In the genomic region with DNA sequence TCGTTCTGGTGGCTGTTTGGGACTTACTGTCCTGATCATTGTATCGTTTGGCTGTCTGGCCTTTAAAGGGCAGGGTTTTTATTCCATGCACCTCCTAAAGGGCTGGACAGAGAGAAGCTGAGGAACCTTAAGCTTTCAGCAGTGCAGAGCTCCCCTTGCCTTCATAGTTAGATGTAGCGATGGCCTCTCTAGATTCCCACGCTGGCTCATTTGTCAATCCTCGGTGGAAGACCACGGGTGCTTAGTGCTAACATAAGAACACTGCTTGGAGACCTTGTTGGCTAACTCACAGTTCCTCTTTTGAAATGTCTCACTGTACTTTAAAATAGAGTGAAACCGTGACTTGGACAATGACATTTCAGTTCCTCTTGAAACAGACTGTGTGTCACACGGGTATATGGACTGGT, we compare ENCODE assay signal across 11 mouse cellular contexts. TPM values are rescaled to one million over a fixed set of nuclear protein-coding genes. Genes with fewer than 3 reads are reported as not detected.
DNase-seq lines count a peak whose midpoint lies in the region; ATAC-seq lines count a peak whose summit lies in the region.
"Had no signal": no experiment of that assay in that cellular context is flagged by ENCODE, and none has a peak within 500 bp of the region (broad histone marks: within the 10 kb centered on the region; RNA-seq: fewer than 3 reads in every experiment).

No protein-coding gene starts in this region.

- WGBS in macrophage (ENCODE audit: missing documents) = 0% methylated on average over 8 of the region's 8 CpGs

- H3K36me3 ChIP-seq in macrophage (ENCODE audit: inconsistent target) = no peaks in the 10 kb centered on the region
- H3K36me3 ChIP-seq: embryonic facial prominence, embryonic 12.5 days had no signal

- peak overlapping the region; percentile 10; the same call in 1 of the 2 replicates for H3K4me3 ChIP-seq in macrophage (ENCODE audit: inconsistent target)
- H3K4me3 ChIP-seq: embryonic facial prominence, embryonic 12.5 days had no signal

- H3K79me2 ChIP-seq in macrophage (ENCODE audit: inconsistent target) = peaks cover 96% of the 10 kb centered on the region

- peak overlapping the region; percentile 50 for H3K27ac ChIP-seq in macrophage
- H3K27ac ChIP-seq: embryonic facial prominence, embryonic 12.5 days had no signal

- DNase-seq in adrenal gland, postnatal 10 days = peak; percentile 15
- DNase-seq in adrenal gland, postnatal 4 days (ENCODE audit: low spot score in 2 of 2) = no peak
- peak; percentile 49 for DNase-seq in layer of hippocampus, adult 9-11 months
- no peak for DNase-seq in layer of hippocampus, postnatal 25 days (ENCODE audit: extremely low spot score in 1 of 2, low spot score in 1 of 2)
- no peak for DNase-seq in frontal cortex, postnatal 14 days (ENCODE audit: low spot score in 2 of 2)
- DNase-seq in adipocyte (ENCODE audit: low spot score) = no peak
- DNase-seq: gastrocnemius, postnatal 36 days; kidney, postnatal 10 days had no signal

- ATAC-seq in activated CD4-positive, CD25-positive, alpha-beta regulatory T cell, adult 4 months = peak; percentile 4

RNA-seq across cellular contexts. Expression of a gene that starts 29.4 kb away (rescaled TPM):
- 10 to 100 TPM; 83.4 to 92.2 TPM for total RNA-seq in adrenal gland, postnatal 10 days (2021)
- 100 to 1,000 TPM; 112 to 122 TPM for total RNA-seq in adrenal gland, postnatal 4 days (2021)
- 100 to 1,000 TPM; 115 to 136 TPM for total RNA-seq in layer of hippocampus, postnatal 25 days (2021)
- 100 to 1,000 TPM; 253 to 272 TPM for polyA plus RNA-seq in activated CD4-positive, CD25-positive, alpha-beta regulatory T cell, adult 4 months (2017; shearing (Covaris generic))
- 100 to 1,000 TPM; 199 to 458 (median 351) TPM for total RNA-seq in macrophage (2018; cell fraction: chromatin; rRNA removed)
- total RNA-seq in macrophage (2018; cell fraction: cytosol; rRNA removed) = 100 to 1,000 TPM in 21 of 26 experiments, 10 to 100 TPM in 5; 84.3 to 119 (median 104) TPM
- 100 to 1,000 TPM; 148 to 319 (median 217) TPM for total RNA-seq in macrophage (2018; cell fraction: nucleus; rRNA removed)
- polyA plus RNA-seq in macrophage (2018) = 62.6 to 123 TPM (median 70.0 TPM) in 3 replicates

Comparison
In these comparisons a context has a peak if more than half of its experiments do, and no peak if none do; other contexts are left out.
1. DNase-seq: peak in adrenal gland, postnatal 10 days (single experiment) and layer of hippocampus, adult 9-11 months (single experiment); none in adrenal gland, postnatal 4 days (0 of 2), layer of hippocampus, postnatal 25 days (0 of 2), frontal cortex, postnatal 14 days (0 of 2) and adipocyte (single experiment).